Mouse (Mus musculus) neural tube, embryonic 11.5 days (tissue): ENCODE results near the gene Sult2b1. TPM values are rescaled to one million over a fixed set of nuclear protein-coding genes. Genes with fewer than 3 reads are reported as not detected.
A peak's percentile ranks its signal among the peaks of the same experiment; 100 is the strongest.

Experiments
- ATAC-seq: fragments of 200-750 bp; cut with Nextera tagmentation; 2 replicates; pipeline ENCODE4 v1.8.0; 2017; ENCODE audit warnings: moderate number of reproducible peaks, mild to moderate bottlenecking, moderate TSS enrichment, moderate library complexity; ENCODE audit not compliant: insufficient read depth, low FRiP score, low TSS enrichment
- DNase-seq: peaks from one replicate; pipeline ENCODE4 v3.0.0-alpha.2; 2015; ENCODE audit warnings: low spot score
- H3K27ac ChIP-seq: fragments of 300-500 bp; sonication (generic); 2 replicates; pipeline ENCODE4 v1.5.1; 2014; ENCODE audit warnings: low read depth, mild to moderate bottlenecking, low read length
- H3K27me3 ChIP-seq: fragments of 300-500 bp; sonication (generic); 2 replicates; pipeline ENCODE4 v1.6.1; 2014; ENCODE audit warnings: mild to moderate bottlenecking, low read length, mixed read lengths; ENCODE audit not compliant: control insufficient read depth, insufficient read depth
- H3K36me3 ChIP-seq: fragments of 300-500 bp; sonication (generic); 2 replicates; pipeline ENCODE4 v1.6.1; 2014; ENCODE audit warnings: mild to moderate bottlenecking, low read length, moderate library complexity, mixed read lengths; ENCODE audit not compliant: control insufficient read depth, insufficient read depth
- H3K4me1 ChIP-seq: fragments of 300-500 bp; sonication (generic); 2 replicates; pipeline ENCODE4 v1.6.1; 2014; ENCODE audit warnings: low read length, mixed read lengths; ENCODE audit not compliant: control insufficient read depth, insufficient read depth
- H3K4me2 ChIP-seq: fragments of 300-500 bp; sonication (generic); 2 replicates; pipeline ENCODE4 v1.6.1; 2014; ENCODE audit warnings: low read depth, mild to moderate bottlenecking, moderate library complexity
- H3K4me3 ChIP-seq: fragments of 300-500 bp; sonication (generic); 2 replicates; pipeline ENCODE4 v1.5.1; 2014; ENCODE audit warnings: low read depth, low read length
- H3K9ac ChIP-seq: fragments of 300-500 bp; sonication (generic); 2 replicates; pipeline ENCODE4 v1.6.1; 2014; ENCODE audit warnings: mild to moderate bottlenecking, low read length
- H3K9me3 ChIP-seq: fragments of 300-500 bp; sonication (generic); 2 replicates; pipeline ENCODE4 v1.6.1; 2016; ENCODE audit warnings: low read length; ENCODE audit not compliant: control insufficient read depth
- WGBS: fragments of 180-500 bp; shearing (Covaris S2); extraction: QIAGEN DNeasy Blood & Tissue Kit; methylation state at CpG from one replicate; pipeline ENCODE4 v1.1.7; 2014; 5-methylcytosine and 5-hydroxymethylcytosine counted together
- polyA plus RNA-seq: library from polyadenylated mRNA; unstranded; fragments of >200 nt; fragmentation: Nextera tagmentation; extraction: Ambion mirVana; gene quantifications from 2 replicates; pipeline ENCODE4 v1.2.1, GENCODE M21; 2014

Sult2b1 gene
- polyA plus RNA-seq, 1 experiment from 2014 or later, result 1.1 TPM

- peak within 1 kb of the TSS; percentile 79 for H3K4me2 ChIP-seq
- 2% methylated on average over 25 of the region's 36 CpGs for WGBS
- peak within 1 kb of the TSS; percentile 39 for H3K4me3 ChIP-seq
- no peak for ATAC-seq
- H3K36me3 ChIP-seq, result no peaks in the 10 kb centered on the region
- DNase-seq, result no peak
- H3K9ac ChIP-seq, result peak within 1 kb of the TSS; percentile 66
- no peaks in the 10 kb centered on the region for H3K9me3 ChIP-seq
- peaks cover 17% of the 10 kb centered on the region; the same call in 1 of the 2 replicates for H3K4me1 ChIP-seq
- H3K27me3 ChIP-seq, result peaks cover 17% of the 10 kb centered on the region
- no peak within 1 kb of the TSS for H3K27ac ChIP-seq
Measured at GRCm38 (mm10) chr7:45699523-45700141, 84.8 kb downstream of the Sult2b1 start, which contains the start of gene Car11. Car11 (plus strand) TSS chr7:45699843.

- Histone ChIP-seq H3K4me2 (no peak overlapping the region), H3K9me3 (no peaks in the 10 kb centered on the region), H3K4me3 (no peak overlapping the region), H3K4me1 (peaks cover 12% of the 10 kb centered on the region; the same call in 1 of the 2 replicates), H3K9ac (no peak overlapping the region), H3K27me3 (peaks cover 17% of the 10 kb centered on the region), H3K27ac (no peak overlapping the region), H3K36me3 (no peaks in the 10 kb centered on the region)
- ATAC-seq (no peak), DNase-seq (no peak)
- 90% methylated on average over 5 of the region's 7 CpGs for WGBS
Measured at GRCm38 (mm10) chr7:45697894-45698293, 86.6 kb downstream of the Sult2b1 start.

GRCm38 (mm10) chr7:45695098-45695497 is 89.4 kb downstream of the Sult2b1 start:
- H3K4me2 ChIP-seq, result no peak overlapping the region
- H3K9ac ChIP-seq, result no peak overlapping the region
- H3K27me3 ChIP-seq, result peaks cover 12% of the 10 kb centered on the region
- H3K27ac ChIP-seq, result no peak overlapping the region
- no peaks in the 10 kb centered on the region for H3K9me3 ChIP-seq
- DNase-seq, result no peak
- H3K36me3 ChIP-seq, result no peaks in the 10 kb centered on the region
- H3K4me1 ChIP-seq, result peaks cover 9% of the 10 kb centered on the region; the same call in 1 of the 2 replicates
- 10% methylated on average over 6 of the region's 6 CpGs for WGBS
- no peak overlapping the region for H3K4me3 ChIP-seq
- ATAC-seq, result peak; percentile 67

- H3K4me1 ChIP-seq, result 0 out of 2 replicates have a peak, but pooled peaks cover 7% of the 10 kb centered on the region
- no peak within 1 kb of the TSS for H3K4me3 ChIP-seq
- H3K9ac ChIP-seq, result no peak within 1 kb of the TSS
- H3K4me2 ChIP-seq, result no peak within 1 kb of the TSS
- peaks cover 4% of the 10 kb centered on the region; the same call in 1 of the 2 replicates for H3K27me3 ChIP-seq
- 90% methylated on average over 50 of the region's 50 CpGs for WGBS
- DNase-seq, result no peak
- no peak within 1 kb of the TSS for H3K27ac ChIP-seq
- H3K9me3 ChIP-seq, result no peaks in the 10 kb centered on the region
- H3K36me3 ChIP-seq, result no peaks in the 10 kb centered on the region
- ATAC-seq, result no peak
Measured at GRCm38 (mm10) chr7:45693921-45694591, 90.4 kb downstream of the Sult2b1 start, which contains the start of gene Sec1. Sec1 (minus strand) TSS chr7:45694402.

- Histone ChIP-seq H3K4me3 (no peak overlapping the region), H3K4me2 (no peak overlapping the region), H3K9me3 (no peaks in the 10 kb centered on the region), H3K9ac (no peak overlapping the region), H3K36me3 (no peaks in the 10 kb centered on the region), H3K4me1 (0 out of 2 replicates have a peak, but pooled peaks cover 7% of the 10 kb centered on the region), H3K27me3 (no peaks in the 10 kb centered on the region), H3K27ac (no peak overlapping the region)
- no peak for ATAC-seq
- no peak for DNase-seq
- 79% methylated on average over 2 of the region's 2 CpGs for WGBS
Measured at GRCm38 (mm10) chr7:45692364-45692763, 92.1 kb downstream of the Sult2b1 start.

GRCm38 (mm10) chr7:45689800-45690199 is 94.7 kb downstream of the Sult2b1 start:
- H3K27me3 ChIP-seq, result no peaks in the 10 kb centered on the region
- ATAC-seq (no peak), DNase-seq (no peak)
- peaks cover 16% of the 10 kb centered on the region; the same call in 1 of the 2 replicates for H3K4me1 ChIP-seq
- no peak overlapping the region for H3K4me2 ChIP-seq
- H3K36me3 ChIP-seq, result no peaks in the 10 kb centered on the region
- no peak overlapping the region for H3K27ac ChIP-seq
- H3K4me3 ChIP-seq, result no peak overlapping the region
- no peaks in the 10 kb centered on the region for H3K9me3 ChIP-seq
- WGBS, result 77% methylated on average over 11 of the region's 11 CpGs
- H3K9ac ChIP-seq, result no peak overlapping the region

GRCm38 (mm10) chr7:45689099-45689498 is 95.4 kb downstream of the Sult2b1 start:
- Histone ChIP-seq H3K4me2 (no peak overlapping the region), H3K9ac (no peak overlapping the region), H3K27me3 (no peaks in the 10 kb centered on the region), H3K9me3 (no peaks in the 10 kb centered on the region), H3K4me1 (peaks cover 16% of the 10 kb centered on the region; the same call in 1 of the 2 replicates), H3K27ac (no peak overlapping the region), H3K36me3 (no peaks in the 10 kb centered on the region), H3K4me3 (no peak overlapping the region)
- ATAC-seq (no peak), DNase-seq (no peak)
- WGBS, result 49% methylated on average over 6 of the region's 6 CpGs

- Histone ChIP-seq H3K27ac (no peak overlapping the region), H3K4me3 (no peak overlapping the region)
- ATAC-seq, result no peak
Measured at GRCm38 (mm10) chr7:45686841-45687240, 97.6 kb downstream of the Sult2b1 start.

More at GRCm38 (mm10) chr7:45686841-45687240, 97.6 kb downstream of the Sult2b1 start:
- H3K9me3 ChIP-seq, result no peaks in the 10 kb centered on the region
- no peaks in the 10 kb centered on the region for H3K27me3 ChIP-seq
- H3K4me1 ChIP-seq, result peaks cover 19% of the 10 kb centered on the region
- WGBS, result 75% methylated on average over 3 of the region's 3 CpGs
- H3K36me3 ChIP-seq, result no peaks in the 10 kb centered on the region
- no peak for DNase-seq
- H3K9ac ChIP-seq, result no peak overlapping the region
- H3K4me2 ChIP-seq, result no peak overlapping the region
